Comparison of ENCODE assay signal across 10 mouse cellular contexts in the genomic region with DNA sequence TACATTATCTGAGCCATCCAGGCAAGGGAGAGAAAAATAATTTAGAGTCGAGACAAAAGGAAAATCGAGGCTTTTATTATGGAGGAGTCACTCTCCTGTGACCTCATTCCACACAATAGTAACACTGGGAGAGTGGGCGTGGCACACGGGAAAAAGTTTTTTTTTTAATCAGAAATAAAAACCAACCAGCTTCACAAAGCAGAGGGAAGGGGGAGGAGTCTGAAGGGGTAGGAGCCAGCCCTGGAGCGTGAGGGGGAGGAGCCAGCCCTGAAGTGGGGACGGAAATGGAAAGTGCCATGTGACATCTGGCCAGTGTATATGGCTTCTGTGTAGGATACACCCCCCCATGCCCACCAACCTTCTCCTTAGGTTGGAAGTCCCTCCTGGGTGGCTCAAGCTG. TPM values are rescaled to one million over a fixed set of nuclear protein-coding genes. Genes with fewer than 3 reads are reported as not detected.
DNase-seq lines count a peak whose midpoint lies in the region; ATAC-seq lines count a peak whose summit lies in the region.
"Had no signal": no experiment of that assay in that cellular context is flagged by ENCODE, and none has a peak within 500 bp of the region (broad histone marks: within the 10 kb centered on the region; RNA-seq: fewer than 3 reads in every experiment).

No protein-coding gene starts in this region.

- DNase-seq in Muller cell, postnatal 12 days (ENCODE audit: inconsistent ontology term), result peak; percentile 79
- peak; percentile 32 to 54 for DNase-seq in heart, postnatal 10 days
- DNase-seq in retina, embryonic 14.5 days (ENCODE audit: low spot score), result peak; percentile 60
- DNase-seq in layer of hippocampus, postnatal 14 days (ENCODE audit: low spot score in 2 of 2), result no peak
- no peak for DNase-seq in spleen, postnatal 36 days (ENCODE audit: low spot score in 2 of 2)
- no peak for DNase-seq in frontal cortex, postnatal 36 days (ENCODE audit: low spot score in 2 of 2)
- DNase-seq: layer of hippocampus, adult 9-11 months; right cerebral cortex, postnatal 4 days had no signal

- ATAC-seq in kidney, embryonic 16.5 days (ENCODE audit: low FRiP score, low TSS enrichment), result 0 out of 2 replicates have a peak, but pooled peaks have one; percentile 50
- no peak; the same call in 1 of the 2 replicates for ATAC-seq in kidney, embryonic 14.5 days (ENCODE audit: low FRiP score, low TSS enrichment)

- no peak overlapping the region for H3K4me3 ChIP-seq in kidney, embryonic 16.5 days (ENCODE audit: low read length)
- no peak overlapping the region for H3K4me3 ChIP-seq in kidney, embryonic 14.5 days (ENCODE audit: low read length)

- no peaks in the 10 kb centered on the region for H3K36me3 ChIP-seq in kidney, embryonic 16.5 days (ENCODE audit: insufficient read depth, low read length)
- no peaks in the 10 kb centered on the region for H3K36me3 ChIP-seq in kidney, embryonic 14.5 days (ENCODE audit: control insufficient read depth, insufficient read depth, low read length)

- H3K9ac ChIP-seq in kidney, embryonic 16.5 days (replicated peaks; ENCODE audit: low read length), result no peak overlapping the region
- H3K9ac ChIP-seq in kidney, embryonic 14.5 days (ENCODE audit: low read depth, low read length), result no peak overlapping the region

- 22% methylated on average over 6 of the region's 6 CpGs for WGBS in kidney, embryonic 16.5 days
- 30% methylated on average over 6 of the region's 6 CpGs for WGBS in kidney, embryonic 14.5 days

- H3K4me1 ChIP-seq in kidney, embryonic 16.5 days (ENCODE audit: insufficient read depth, low read length), result peaks cover 13% of the 10 kb centered on the region
- H3K4me1 ChIP-seq in kidney, embryonic 14.5 days (ENCODE audit: control insufficient read depth, insufficient read depth, low read length), result peaks cover 16% of the 10 kb centered on the region; the same call in 1 of the 2 replicates

- H3K27me3 ChIP-seq in kidney, embryonic 16.5 days (ENCODE audit: insufficient read depth, low read length), result no peaks in the 10 kb centered on the region
- no peaks in the 10 kb centered on the region for H3K27me3 ChIP-seq in kidney, embryonic 14.5 days (ENCODE audit: control insufficient read depth, insufficient read depth, low read length)

- H3K27ac ChIP-seq in kidney, embryonic 16.5 days (ENCODE audit: low read length), result peak overlapping the region; percentile 31; the same call in 1 of the 2 replicates
- no peak overlapping the region for H3K27ac ChIP-seq in kidney, embryonic 14.5 days (ENCODE audit: low read depth, low read length)

- H3K4me2 ChIP-seq in kidney, embryonic 16.5 days (replicated peaks; ENCODE audit: low read depth, low read length), result no peak overlapping the region
- no peak overlapping the region for H3K4me2 ChIP-seq in kidney, embryonic 14.5 days (replicated peaks; ENCODE audit: low read depth, low read length)

- intact Hi-C loops in heart, postnatal 10 days (cut with DNase I), result no loop called here

- no peaks in the 10 kb centered on the region for H3K9me3 ChIP-seq in kidney, embryonic 16.5 days (ENCODE audit: low read length)
- H3K9me3 ChIP-seq in kidney, embryonic 14.5 days (ENCODE audit: control insufficient read depth, low read length), result no peaks in the 10 kb centered on the region

RNA-seq across cellular contexts. Expression of gene Gadd45b, which starts 18.7 kb away (rescaled TPM):
- polyA plus RNA-seq in kidney, embryonic 16.5 days (2015; fragmentation: Nextera tagmentation; extraction: Ambion mirVana), result 22.3 and 24.1 TPM in 2 replicates
- 16.1 and 16.3 TPM in 2 replicates for polyA plus RNA-seq in kidney, embryonic 14.5 days (2014; fragmentation: Nextera tagmentation; extraction: Ambion mirVana)
- total RNA-seq in heart, postnatal 10 days (2021), result 10 to 100 TPM; 11.5 to 18.3 TPM
- total RNA-seq in layer of hippocampus, postnatal 14 days (2021), result 10 to 100 TPM; 14.0 to 17.6 TPM

RNA-seq across cellular contexts. Expression of gene Lmnb2, which starts 30.5 kb away (rescaled TPM):
- polyA plus RNA-seq in kidney, embryonic 16.5 days (2015; fragmentation: Nextera tagmentation; extraction: Ambion mirVana), result 61.8 and 62.4 TPM in 2 replicates
- 16.0 and 17.1 TPM in 2 replicates for polyA plus RNA-seq in kidney, embryonic 14.5 days (2014; fragmentation: Nextera tagmentation; extraction: Ambion mirVana)
- 10 to 100 TPM; 10.2 to 11.9 TPM for total RNA-seq in heart, postnatal 10 days (2021)
- total RNA-seq in layer of hippocampus, postnatal 14 days (2021), result 10 to 100 TPM; 18.2 to 21.5 TPM

RNA-seq across cellular contexts. Expression of gene Timm13, which starts 47.8 kb away (rescaled TPM):
- 361 and 376 TPM in 2 replicates for polyA plus RNA-seq in kidney, embryonic 16.5 days (2015; fragmentation: Nextera tagmentation; extraction: Ambion mirVana)
- 391 and 501 TPM in 2 replicates for polyA plus RNA-seq in kidney, embryonic 14.5 days (2014; fragmentation: Nextera tagmentation; extraction: Ambion mirVana)
- 100 to 1,000 TPM; 163 to 175 TPM for total RNA-seq in heart, postnatal 10 days (2021)
- total RNA-seq in layer of hippocampus, postnatal 14 days (2021), result 100 to 1,000 TPM; 161 to 172 TPM

Comparison
In these comparisons a context has a peak if more than half of its experiments do, and no peak if none do; other contexts are left out.
1. DNase-seq: peak in Muller cell, postnatal 12 days (single experiment), heart, postnatal 10 days (2 of 2) and retina, embryonic 14.5 days (single experiment); none in layer of hippocampus, postnatal 14 days (0 of 2), spleen, postnatal 36 days (0 of 2) and frontal cortex, postnatal 36 days (0 of 2).